Mouse (Mus musculus) gastrocnemius, adult 2 months (tissue): ENCODE data around the gene Chrna1. TPM values are rescaled to one million over a fixed set of nuclear protein-coding genes. Genes with fewer than 3 reads are reported as not detected.

Source experiments
- DNase-seq: peaks from one replicate; pipeline ENCODE4 v3.0.0; 2022
- H3K27ac ChIP-seq: fragments of 200-600 bp; 2 replicates; pipeline ENCODE4 v1.8.1; 2022; ENCODE audit warnings: mild to moderate bottlenecking
- H3K4me3 ChIP-seq: fragments of 200-600 bp; 2 replicates; pipeline ENCODE4 v1.8.1; 2022; ENCODE audit warnings: mild to moderate bottlenecking, moderate library complexity
- CTCF ChIP-seq: fragments of 200-600 bp; IDR thresholded peaks from 2 replicates; pipeline ENCODE4 v1.8.1; 2022; ENCODE audit warnings: antibody characterized with exemption, mild to moderate bottlenecking, moderate library complexity
- intact Hi-C: fragments of 180-260 bp; cut with DNase I; formaldehyde crosslinking; loops from one replicate; pipeline ENCODE4 v1.15.1; 2025
- total RNA-seq, 2 experiments: library from RNA; stranded (reverse); gene quantifications; 2 replicates each; pipeline ENCODE4 v1.2.3; 2021

The Chrna1 gene
- total RNA-seq, 2 experiments from 2014 or later, result 4.5 to 6.2 TPM

DNA sequence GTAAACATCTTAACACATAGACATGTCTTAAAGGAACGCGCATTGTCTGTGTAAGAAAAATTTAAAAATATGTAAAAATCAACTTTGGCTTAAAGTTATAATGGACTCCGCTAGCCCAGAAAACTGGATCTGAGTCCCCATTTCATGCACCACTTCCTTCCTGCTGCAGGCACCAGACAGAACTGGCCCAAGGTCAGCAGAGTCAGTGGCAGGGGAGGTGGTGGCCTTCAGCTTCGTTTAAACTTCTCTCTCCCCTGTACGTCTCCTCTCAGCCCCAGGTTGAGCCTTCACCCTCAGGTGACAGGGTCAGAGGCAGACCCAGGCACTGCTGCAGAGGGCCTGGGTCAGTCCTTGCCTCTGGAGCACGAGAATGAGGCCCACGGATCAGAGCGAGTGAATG lies 57.2 kb downstream of the Chrna1 start:
- intact Hi-C loops, result no loop called here
- peak overlapping the region; percentile 26; the same call in 1 of the 2 replicates for H3K4me3 ChIP-seq
- H3K27ac ChIP-seq, result peak overlapping the region; percentile 66
- no peak for TF ChIP-seq CTCF
- DNase-seq, result no peak

DNA sequence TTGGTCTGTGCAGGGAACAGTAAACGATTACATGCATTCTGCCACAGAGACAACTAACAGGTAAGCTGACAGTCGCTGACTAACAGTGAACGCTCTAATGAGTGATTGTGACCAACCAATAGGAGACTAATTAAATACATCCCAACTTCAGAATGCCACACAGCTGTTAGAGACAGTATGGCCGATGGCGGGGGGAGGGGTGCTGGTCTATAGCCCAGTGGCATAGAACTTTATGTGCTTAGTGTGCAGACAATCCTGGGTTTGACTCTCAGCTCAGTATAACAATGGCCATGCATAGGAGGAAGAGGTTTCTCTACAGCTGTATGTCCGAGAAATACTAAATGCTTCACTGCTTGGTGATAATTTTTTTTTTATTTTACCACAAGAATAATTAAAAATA lies 57.8 kb downstream of the Chrna1 start:
- Histone ChIP-seq H3K27ac (peak overlapping the region; percentile 66), H3K4me3 (no peak overlapping the region)
- TF ChIP-seq CTCF, result no peak
- intact Hi-C loops, result no loop called here
- DNase-seq, result no peak

DNA sequence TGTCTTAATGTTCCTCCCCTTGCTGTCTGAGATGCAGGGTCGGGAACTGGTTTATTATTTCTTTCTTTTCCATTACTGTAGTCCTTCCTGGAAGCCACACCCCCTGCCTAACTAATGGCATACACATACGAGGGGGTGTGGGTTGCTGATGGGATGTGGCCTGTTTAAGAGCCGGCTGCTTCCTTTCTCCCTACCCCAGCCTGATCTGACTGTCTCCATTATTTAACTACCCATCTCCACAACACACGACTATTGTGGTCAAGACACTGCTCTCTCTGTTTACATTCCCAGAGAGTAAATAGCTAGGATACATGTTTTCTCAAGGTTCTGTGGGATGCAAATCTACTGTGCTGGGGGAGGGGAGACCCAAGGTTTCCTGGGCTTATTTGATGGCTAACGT lies 58.4 kb downstream of the Chrna1 start:
- H3K4me3 ChIP-seq, result peak overlapping the region; percentile 23
- peak overlapping the region; percentile 66 for H3K27ac ChIP-seq
- no peak for DNase-seq
- TF ChIP-seq CTCF, result no peak
- intact Hi-C loops, result no loop called here

DNA sequence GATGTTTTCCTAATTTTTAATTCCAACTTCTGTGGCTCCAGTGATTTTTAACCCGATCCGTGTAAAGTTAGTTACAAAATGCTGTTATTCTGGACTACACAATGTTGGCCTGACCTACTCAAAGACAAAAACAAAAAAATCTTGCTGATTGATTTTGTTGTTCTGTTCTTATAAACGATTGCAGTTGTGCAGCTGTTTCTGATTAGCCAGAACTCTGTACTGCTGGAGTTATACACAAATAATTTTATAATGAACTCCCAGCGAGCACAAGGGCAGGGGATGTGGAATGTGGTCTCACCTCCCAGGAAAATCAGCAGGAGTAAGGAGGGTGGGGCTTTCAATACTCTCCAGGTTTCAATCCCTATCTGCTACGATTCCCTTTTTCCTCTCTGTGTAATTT lies 61.2 kb downstream of the Chrna1 start:
- Histone ChIP-seq H3K27ac (peak overlapping the region; percentile 50; the same call in 1 of the 2 replicates), H3K4me3 (no peak overlapping the region)
- TF ChIP-seq CTCF, result no peak
- no peak for DNase-seq
- intact Hi-C loops, result no loop called here

DNA sequence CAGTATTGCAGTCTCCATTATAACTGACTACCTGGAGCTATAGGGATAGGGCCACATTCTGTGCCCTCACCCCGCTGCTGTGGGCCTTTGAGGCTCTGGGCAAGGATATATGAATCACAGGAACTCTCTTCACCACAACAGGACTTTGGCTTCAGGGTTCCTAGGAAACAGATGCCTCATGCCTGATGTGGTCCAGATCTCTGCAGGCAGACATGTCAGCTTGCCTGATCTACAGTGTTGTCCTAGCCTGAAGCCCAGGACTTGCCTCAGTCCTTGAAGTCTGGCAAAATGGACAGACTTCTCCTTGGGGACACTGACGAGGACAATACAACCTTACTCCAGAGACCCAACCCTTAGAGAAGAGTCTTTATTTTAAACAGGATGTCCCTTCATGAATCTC lies 61.8 kb downstream of the Chrna1 start:
- no peak for DNase-seq
- intact Hi-C loops, result no loop called here
- no peak for TF ChIP-seq CTCF
- H3K4me3 ChIP-seq, result no peak overlapping the region
- peak overlapping the region; percentile 50; the same call in 1 of the 2 replicates for H3K27ac ChIP-seq

DNA sequence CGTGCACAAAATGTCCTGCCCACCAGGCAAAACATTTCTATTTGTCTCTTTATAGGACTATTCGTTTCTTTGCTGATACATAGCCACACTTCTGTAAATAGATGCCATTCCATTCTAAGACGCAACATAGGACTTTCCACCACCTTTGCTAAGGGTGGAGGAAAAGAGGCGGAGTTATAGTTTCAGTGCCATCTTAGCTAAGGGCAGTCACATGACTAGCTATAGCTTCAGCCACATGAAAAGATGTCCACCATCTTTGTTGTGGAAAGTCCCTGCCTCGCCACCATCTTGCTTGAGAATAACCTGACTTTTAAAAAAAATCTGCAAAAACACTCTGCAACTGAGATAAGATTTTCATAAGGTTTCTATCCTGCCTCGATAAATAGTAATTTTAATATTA lies 66.0 kb downstream of the Chrna1 start:
- Histone ChIP-seq H3K27ac (peak overlapping the region; percentile 68), H3K4me3 (no peak overlapping the region)
- no peak for TF ChIP-seq CTCF
- DNase-seq, result no peak
- intact Hi-C loops, result no loop called here

Other genes starting within 250 kb of the Chrna1 start
- 10 to 100 TPM; 14.1 to 15.7 TPM for gene Gpr155, start 193.8 kb downstream of the Chrna1 start, total RNA-seq
- 10 to 100 TPM in 1 of 2 experiments, 1 to 10 TPM in 1; 7.0 to 11.7 TPM for gene Wipf1, start 50.6 kb downstream of the Chrna1 start, total RNA-seq
- gene Chn1, start 195.0 kb upstream of the Chrna1 start, total RNA-seq, result 1 to 10 TPM; 2.3 to 4.9 TPM